Mouse (Mus musculus): ENCODE results near the gene Gm10322.

DNA sequence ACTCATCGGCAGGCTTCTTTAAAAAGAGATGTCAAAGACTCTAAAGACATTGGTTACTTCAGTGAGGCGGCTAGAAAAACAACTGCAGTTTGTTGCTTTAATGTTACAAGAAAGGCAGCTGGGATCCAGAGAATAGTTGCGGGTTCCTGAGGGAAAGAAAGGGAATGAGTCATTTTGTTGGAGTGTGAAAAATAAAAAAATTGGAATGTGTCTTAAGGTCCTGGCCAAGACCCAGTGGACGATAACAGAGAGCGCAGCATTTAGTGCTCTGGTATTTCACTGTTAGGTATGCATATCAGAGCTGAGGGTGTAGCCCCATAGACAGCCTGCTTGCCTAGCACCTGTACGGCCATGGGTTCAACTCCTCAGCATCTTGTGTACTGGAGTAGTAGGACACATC is 22.7 kb downstream of the Gm10322 start:
- no peak for TF ChIP-seq POLR2A (IDR thresholded peaks at IDR 0.05; ENCODE audit: extremely low read depth, insufficient read depth, low read length)
- TF ChIP-seq CTCF (IDR thresholded peaks at IDR 0.05; ENCODE audit: extremely low read depth, insufficient read depth, low read length) = no peak
